Mouse (Mus musculus) embryonic facial prominence, embryonic 14.5 days (tissue): ENCODE measurements around the gene Tymp. TPM values are rescaled to one million over a fixed set of nuclear protein-coding genes. Genes with fewer than 3 reads are reported as not detected.
A peak's percentile ranks its signal among the peaks of the same experiment; 100 is the strongest.

Experiments
- ATAC-seq: fragments of 200-750 bp; cut with Nextera tagmentation; 2 replicates; pipeline ENCODE4 v1.8.0; 2017; ENCODE audit warnings: low read depth, moderate number of reproducible peaks, moderate TSS enrichment
- DNase-seq: peaks from one replicate; pipeline ENCODE4 v3.0.0-alpha.2; 2015; ENCODE audit warnings: low spot score
- H3K27ac ChIP-seq: fragments of 300-500 bp; sonication (generic); replicated peaks from 2 replicates; pipeline ENCODE4 v1.5.1; 2014; ENCODE audit warnings: low read depth, mild to moderate bottlenecking, low read length, moderate library complexity
- H3K27me3 ChIP-seq: fragments of 300-500 bp; sonication (generic); replicated peaks from 2 replicates; pipeline ENCODE4 v1.6.1; 2014; ENCODE audit warnings: low read length; ENCODE audit not compliant: control insufficient read depth, insufficient read depth
- H3K36me3 ChIP-seq: fragments of 300-500 bp; sonication (generic); 2 replicates; pipeline ENCODE4 v1.6.1; 2014; ENCODE audit warnings: low read length, mixed read lengths; ENCODE audit not compliant: control insufficient read depth, insufficient read depth
- H3K4me1 ChIP-seq: fragments of 300-500 bp; sonication (generic); 2 replicates; pipeline ENCODE4 v1.6.1; 2014; ENCODE audit warnings: antibody characterized with exemption, low read length; ENCODE audit not compliant: control insufficient read depth, insufficient read depth
- H3K4me2 ChIP-seq: fragments of 300-500 bp; sonication (generic); 2 replicates; pipeline ENCODE4 v1.6.1; 2014; ENCODE audit warnings: low read depth, mild to moderate bottlenecking, low read length, moderate library complexity, mixed read lengths
- H3K4me3 ChIP-seq: fragments of 300-500 bp; sonication (generic); 2 replicates; pipeline ENCODE4 v1.5.1; 2014; ENCODE audit warnings: low read depth, mild to moderate bottlenecking, low read length
- H3K9ac ChIP-seq: fragments of 300-500 bp; sonication (generic); 2 replicates; pipeline ENCODE4 v1.6.1; 2014; ENCODE audit warnings: low read depth, mild to moderate bottlenecking, low read length, moderate library complexity, mixed read lengths
- H3K9me3 ChIP-seq: fragments of 300-500 bp; sonication (generic); 2 replicates; pipeline ENCODE4 v1.6.1; 2016; ENCODE audit warnings: low read length; ENCODE audit not compliant: control insufficient read depth
- WGBS: fragments of 180-500 bp; shearing (Covaris S2); extraction: QIAGEN DNeasy Blood & Tissue Kit; methylation state at CpG from one replicate; pipeline ENCODE4 v1.1.7; 2014; 5-methylcytosine and 5-hydroxymethylcytosine counted together
- polyA plus RNA-seq: library from polyadenylated mRNA; unstranded; fragments of >200 nt; fragmentation: Nextera tagmentation; extraction: Ambion mirVana; gene quantifications from 2 replicates; pipeline ENCODE4 v1.2.1, GENCODE M21; 2014

Gene Tymp
- polyA plus RNA-seq, 1 experiment from 2014 or later: 1.6 TPM

DNA sequence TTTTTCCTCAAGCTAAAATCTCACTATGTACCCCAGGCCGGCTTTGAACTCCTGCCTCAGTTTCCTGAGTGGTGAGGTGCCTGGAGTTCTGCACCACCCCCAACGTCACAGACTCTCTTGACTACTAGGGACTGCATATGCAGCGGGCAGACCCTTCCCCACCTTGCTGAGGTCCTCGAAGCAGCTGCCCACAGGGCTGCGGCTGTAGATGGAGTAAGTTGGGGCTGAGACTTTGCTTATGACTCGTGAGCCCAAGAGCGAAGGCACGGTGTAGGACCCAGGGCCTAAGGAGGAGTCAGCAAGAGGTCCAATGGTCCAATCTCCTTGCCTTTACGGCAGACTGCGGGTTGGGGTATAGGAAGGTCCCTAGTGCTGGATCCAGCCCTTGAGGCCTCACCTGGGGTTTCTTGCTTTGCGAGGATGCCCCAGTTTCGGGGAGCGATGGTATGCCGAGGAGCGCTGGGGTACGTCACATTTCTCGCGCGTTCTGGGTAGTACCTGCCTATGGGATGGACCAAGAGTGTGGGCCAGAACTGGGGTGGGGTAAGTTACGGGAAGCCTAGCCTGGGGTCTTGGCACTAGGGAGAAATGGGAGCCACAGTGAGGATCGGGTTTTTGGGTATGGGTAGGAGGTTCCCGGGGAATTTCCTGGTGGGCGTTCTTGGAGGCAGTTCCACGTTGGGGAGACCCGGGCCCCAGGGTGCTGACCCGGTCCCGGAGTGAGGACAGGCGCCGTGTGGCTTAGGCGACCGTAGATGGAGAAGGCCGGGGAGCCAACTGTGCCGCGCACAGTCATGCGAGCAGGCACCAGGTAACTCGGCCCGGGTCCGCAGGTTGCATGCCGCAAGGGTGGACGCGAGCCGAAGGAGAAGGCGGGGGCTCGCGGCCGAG is 1.3 kb upstream of the Tymp start:
- H3K9ac ChIP-seq: peak overlapping the region; percentile 45
- peaks cover 59% of the 10 kb centered on the region for H3K27me3 ChIP-seq
- ATAC-seq (no peak), DNase-seq (no peak)
- H3K4me1 ChIP-seq: peaks cover 17% of the 10 kb centered on the region; the same call in 1 of the 2 replicates
- no peaks in the 10 kb centered on the region for H3K9me3 ChIP-seq
- H3K4me3 ChIP-seq: peak overlapping the region; percentile 39
- H3K36me3 ChIP-seq: no peaks in the 10 kb centered on the region
- 12% methylated on average over 34 of the region's 46 CpGs for WGBS
- H3K4me2 ChIP-seq: peak overlapping the region; percentile 71
- H3K27ac ChIP-seq: no peak overlapping the region

DNA sequence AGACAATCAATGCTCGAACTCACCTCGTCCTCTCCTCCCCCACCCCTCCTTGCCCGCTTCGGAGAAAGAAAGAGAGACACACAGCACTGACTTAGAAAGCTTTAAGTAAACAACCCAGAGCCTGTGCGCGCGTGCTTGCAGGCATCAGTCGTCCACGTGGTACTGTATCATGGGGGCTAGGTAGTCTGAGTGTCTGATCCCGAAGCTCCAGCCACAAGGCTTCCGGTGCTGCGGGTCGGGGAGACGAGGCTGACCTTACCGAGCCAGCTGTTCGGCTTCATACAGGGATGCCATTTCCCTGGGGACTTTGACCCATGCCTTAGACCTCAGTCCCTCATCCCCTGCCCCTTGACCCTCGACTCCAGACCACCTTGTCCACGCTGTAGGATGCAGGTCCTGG is 523 bp upstream of the Tymp start:
- WGBS: 6% methylated on average over 15 of the region's 18 CpGs
- DNase-seq (no peak), ATAC-seq (no peak)
- peaks cover 4% of the 10 kb centered on the region for H3K36me3 ChIP-seq
- H3K9me3 ChIP-seq: no peaks in the 10 kb centered on the region
- no peak overlapping the region for H3K4me2 ChIP-seq
- peaks cover 20% of the 10 kb centered on the region; the same call in 1 of the 2 replicates for H3K4me1 ChIP-seq
- peaks cover 59% of the 10 kb centered on the region for H3K27me3 ChIP-seq
- H3K27ac ChIP-seq: no peak overlapping the region
- H3K9ac ChIP-seq: no peak overlapping the region
- no peak overlapping the region for H3K4me3 ChIP-seq

DNA sequence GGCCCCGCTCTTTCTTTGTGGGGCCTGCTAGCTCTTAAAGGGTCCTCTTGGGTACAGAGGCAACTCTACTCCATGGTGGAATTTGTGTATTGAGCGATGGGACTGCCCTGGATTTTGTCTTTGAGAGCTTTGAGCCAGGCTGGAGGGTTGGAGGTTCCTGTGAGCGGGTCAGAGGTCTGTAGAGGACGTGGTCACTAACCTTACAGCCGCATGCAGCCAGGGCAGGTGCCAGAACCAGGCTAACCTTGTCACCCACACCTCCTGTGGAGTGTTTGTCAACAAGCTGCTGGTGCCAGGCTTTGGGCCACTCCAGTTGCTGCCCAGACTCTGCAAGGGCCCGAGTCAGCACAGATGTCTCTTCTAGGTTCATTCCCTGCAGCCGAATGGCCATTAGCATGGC is 799 bp downstream of the Tymp start:
- peaks cover 20% of the 10 kb centered on the region; the same call in 1 of the 2 replicates for H3K4me1 ChIP-seq
- ATAC-seq: no peak
- no peak overlapping the region for H3K9ac ChIP-seq
- H3K4me3 ChIP-seq: no peak overlapping the region
- WGBS: 88% methylated on average over 7 of the region's 7 CpGs
- no peak overlapping the region for H3K4me2 ChIP-seq
- H3K27ac ChIP-seq: no peak overlapping the region
- H3K27me3 ChIP-seq: peaks cover 58% of the 10 kb centered on the region
- peaks cover 18% of the 10 kb centered on the region for H3K36me3 ChIP-seq
- DNase-seq: no peak
- no peaks in the 10 kb centered on the region for H3K9me3 ChIP-seq

DNA sequence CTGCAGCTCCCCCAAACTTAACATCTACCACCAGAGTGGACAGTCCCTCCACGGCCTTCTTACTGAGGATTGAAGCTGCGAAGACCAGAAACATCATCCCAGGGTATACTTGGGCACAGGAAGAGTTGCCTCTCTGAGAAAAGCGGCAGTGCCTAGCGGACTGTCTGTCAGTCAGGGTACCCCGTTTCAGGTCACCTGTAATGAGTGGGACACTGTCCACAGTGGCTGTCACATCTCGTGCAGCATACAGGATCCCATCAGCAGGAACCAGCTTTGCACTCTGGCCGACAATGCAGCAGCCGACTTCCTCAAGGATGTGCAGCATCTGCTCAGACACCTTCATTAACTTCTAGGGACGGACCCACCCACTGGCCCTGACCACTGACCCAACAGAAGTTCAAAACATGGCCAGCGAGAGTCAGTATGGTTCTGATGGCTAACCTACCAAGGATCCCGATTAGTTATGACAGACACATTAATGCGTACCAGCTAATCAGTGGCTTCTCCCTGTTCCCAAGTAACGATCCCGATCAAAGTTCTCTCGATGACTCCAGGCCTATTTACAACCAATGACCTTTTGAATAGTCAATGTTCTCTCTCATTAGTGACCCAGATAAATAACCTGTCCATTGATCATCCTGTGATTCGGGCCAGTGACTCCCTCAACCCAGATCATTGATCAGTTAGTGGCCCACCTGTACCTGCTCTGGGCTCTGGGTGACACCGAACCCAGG is 1.9 kb downstream of the Tymp start:
- DNase-seq (no peak), ATAC-seq (no peak)
- Histone ChIP-seq H3K9me3 (no peaks in the 10 kb centered on the region), H3K4me1 (peaks cover 20% of the 10 kb centered on the region; the same call in 1 of the 2 replicates), H3K4me2 (peak overlapping the region; percentile 92; the same call in 1 of the 2 replicates), H3K36me3 (peaks cover 28% of the 10 kb centered on the region), H3K4me3 (no peak overlapping the region), H3K27ac (no peak overlapping the region), H3K9ac (no peak overlapping the region), H3K27me3 (peaks cover 47% of the 10 kb centered on the region)
- 92% methylated on average over 17 of the region's 17 CpGs for WGBS

DNA sequence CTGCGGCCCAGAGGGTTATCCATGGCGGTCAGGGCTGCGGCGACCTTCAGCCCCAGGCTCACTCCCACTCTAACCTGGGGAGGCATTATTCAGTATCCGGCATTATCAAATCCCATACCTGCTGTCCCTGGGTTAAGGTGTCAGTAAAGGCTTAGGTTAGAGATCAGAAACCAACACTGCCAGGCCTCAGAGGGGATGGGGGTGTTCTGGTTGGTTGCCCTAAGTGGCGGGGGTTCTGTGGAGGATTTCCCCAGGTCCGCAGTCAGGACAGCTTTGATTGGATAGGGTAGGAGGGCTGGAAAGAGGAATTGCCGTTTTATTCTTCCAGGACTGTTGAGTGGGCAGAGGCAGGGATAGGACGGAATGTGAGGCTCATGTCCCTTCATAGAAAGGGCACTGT is 2.5 kb downstream of the Tymp start:
- H3K27ac ChIP-seq: peak overlapping the region; percentile 86; the same call in 1 of the 2 replicates
- WGBS: 49% methylated on average over 9 of the region's 9 CpGs

DNA sequence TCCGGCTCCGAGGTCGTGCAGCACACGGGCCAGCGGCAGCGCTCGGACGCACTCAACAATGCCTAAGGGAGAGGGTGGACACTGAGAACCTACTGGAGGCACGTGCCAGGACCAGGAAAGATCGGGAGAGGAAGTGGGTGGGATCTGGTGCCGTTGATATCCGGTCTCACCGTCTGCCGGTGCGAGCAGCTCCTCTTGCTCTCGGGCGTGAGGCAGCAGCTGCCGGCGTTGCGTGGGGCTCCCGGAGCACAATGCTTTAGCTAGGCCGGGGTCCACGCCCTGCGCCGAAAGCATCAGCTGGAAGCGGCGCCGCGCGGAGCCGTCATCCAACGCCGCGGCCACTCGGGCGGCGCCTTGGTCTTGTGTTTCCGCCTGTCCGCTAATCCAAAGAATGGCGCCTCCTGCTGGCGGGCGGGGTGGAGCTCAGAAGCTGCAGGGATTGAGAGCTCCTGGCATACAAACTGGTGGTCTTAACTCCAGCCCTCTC is 3.0 kb downstream of the Tymp start, which contains the start of gene Sco2:
Sco2 (minus strand) TSS at position 85 of the 487 bp plus-strand sequence.
- Histone ChIP-seq H3K9ac (peak within 1 kb of the TSS; percentile 84), H3K9me3 (no peaks in the 10 kb centered on the region), H3K27me3 (peaks cover 35% of the 10 kb centered on the region), H3K36me3 (peaks cover 40% of the 10 kb centered on the region), H3K4me3 (peak within 1 kb of the TSS; percentile 72), H3K4me1 (peaks cover 14% of the 10 kb centered on the region; the same call in 1 of the 2 replicates), H3K27ac (peak within 1 kb of the TSS; percentile 86), H3K4me2 (peak within 1 kb of the TSS; percentile 92)
- DNase-seq (peak; percentile 90), ATAC-seq (peak; percentile 81)
- WGBS: 1% methylated on average over 26 of the region's 42 CpGs

More for the DNA sequence above, 2.5 kb downstream of the Tymp start:
- Histone ChIP-seq H3K9me3 (no peaks in the 10 kb centered on the region), H3K27me3 (peaks cover 41% of the 10 kb centered on the region), H3K4me1 (peaks cover 19% of the 10 kb centered on the region; the same call in 1 of the 2 replicates), H3K4me2 (peak overlapping the region; percentile 92), H3K4me3 (peak overlapping the region; percentile 72), H3K9ac (peak overlapping the region; percentile 84), H3K36me3 (peaks cover 35% of the 10 kb centered on the region)
- DNase-seq: no peak
- ATAC-seq: no peak

DNA sequence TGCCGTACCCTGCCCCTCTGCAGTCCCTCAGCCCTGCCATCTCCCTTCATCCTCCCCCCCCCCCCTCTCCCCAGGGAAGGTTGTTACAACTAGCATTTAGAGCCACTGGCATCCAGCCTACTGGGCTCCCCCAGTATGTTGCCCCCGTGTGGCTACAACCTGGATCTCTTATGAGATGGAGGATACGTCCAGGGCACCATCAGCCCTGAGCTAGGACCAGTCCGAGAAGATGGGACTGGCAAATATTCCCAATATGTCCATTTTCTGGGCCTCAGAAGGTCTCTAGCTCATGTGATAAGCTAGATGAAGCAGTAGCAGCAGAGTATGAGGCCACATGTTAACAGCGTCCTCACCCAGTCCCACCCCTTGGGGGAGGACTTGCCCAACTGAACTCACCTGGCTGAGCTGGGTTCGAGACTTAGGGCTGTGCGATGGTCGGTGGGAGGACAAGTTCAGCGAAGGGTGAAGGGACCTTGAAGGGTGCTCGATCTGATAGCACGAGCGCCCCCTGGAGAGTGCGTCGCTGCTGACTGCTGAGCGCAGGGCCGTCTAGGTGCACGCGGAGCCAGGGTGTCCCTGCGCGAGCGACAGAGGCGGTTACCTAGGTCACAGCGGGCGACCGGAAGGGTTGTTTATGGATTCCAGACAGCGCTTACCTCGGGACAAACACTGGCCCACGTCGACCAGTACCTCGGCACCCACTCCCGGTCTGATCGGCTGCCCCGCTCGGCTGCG is 3.6 kb downstream of the Tymp start:
- peak; percentile 89 for DNase-seq
- Histone ChIP-seq H3K9me3 (no peaks in the 10 kb centered on the region), H3K4me1 (peaks cover 8% of the 10 kb centered on the region; the same call in 1 of the 2 replicates), H3K9ac (peak overlapping the region; percentile 84), H3K36me3 (peaks cover 46% of the 10 kb centered on the region), H3K4me3 (peak overlapping the region; percentile 72), H3K27ac (peak overlapping the region; percentile 86), H3K4me2 (peak overlapping the region; percentile 92), H3K27me3 (peaks cover 29% of the 10 kb centered on the region)
- 1% methylated on average over 24 of the region's 35 CpGs for WGBS
- peak; percentile 90 for ATAC-seq

DNA sequence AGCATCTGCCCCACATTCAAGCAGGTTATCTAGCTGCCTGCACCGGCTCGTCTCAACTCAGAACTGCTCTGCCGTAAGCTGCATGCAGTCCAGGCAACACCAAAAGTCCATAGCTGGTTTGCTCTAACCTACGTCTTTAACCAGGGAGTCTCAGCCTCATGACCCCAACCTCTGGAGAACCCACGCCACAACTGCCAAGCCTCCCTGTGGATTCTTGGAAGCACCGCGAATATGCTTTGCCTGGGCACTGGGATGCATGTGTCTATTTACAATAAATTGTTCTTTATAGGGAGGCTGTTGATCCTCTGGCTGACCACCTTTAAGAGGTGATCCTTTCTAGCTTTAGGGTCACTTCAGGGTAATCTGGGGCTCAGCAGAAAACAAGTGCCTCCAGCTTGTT is 4.3 kb downstream of the Tymp start:
- Histone ChIP-seq H3K4me1 (peaks cover 8% of the 10 kb centered on the region; the same call in 1 of the 2 replicates), H3K9me3 (no peaks in the 10 kb centered on the region), H3K27ac (no peak overlapping the region), H3K36me3 (peaks cover 53% of the 10 kb centered on the region), H3K27me3 (peaks cover 23% of the 10 kb centered on the region), H3K4me2 (peak overlapping the region; percentile 92), H3K4me3 (peak overlapping the region; percentile 72), H3K9ac (peak overlapping the region; percentile 84)
- ATAC-seq (no peak), DNase-seq (no peak)
- 78% methylated on average over 7 of the region's 7 CpGs for WGBS
